Mouse (Mus musculus): ENCODE measurements around the gene Hspa1l.
"Not testable (repeated sequence)": the region's sequence is repeated elsewhere in the genome, so short reads cannot be mapped to it uniquely, and the experiment has no call there.

Gene Hspa1l

DNA sequence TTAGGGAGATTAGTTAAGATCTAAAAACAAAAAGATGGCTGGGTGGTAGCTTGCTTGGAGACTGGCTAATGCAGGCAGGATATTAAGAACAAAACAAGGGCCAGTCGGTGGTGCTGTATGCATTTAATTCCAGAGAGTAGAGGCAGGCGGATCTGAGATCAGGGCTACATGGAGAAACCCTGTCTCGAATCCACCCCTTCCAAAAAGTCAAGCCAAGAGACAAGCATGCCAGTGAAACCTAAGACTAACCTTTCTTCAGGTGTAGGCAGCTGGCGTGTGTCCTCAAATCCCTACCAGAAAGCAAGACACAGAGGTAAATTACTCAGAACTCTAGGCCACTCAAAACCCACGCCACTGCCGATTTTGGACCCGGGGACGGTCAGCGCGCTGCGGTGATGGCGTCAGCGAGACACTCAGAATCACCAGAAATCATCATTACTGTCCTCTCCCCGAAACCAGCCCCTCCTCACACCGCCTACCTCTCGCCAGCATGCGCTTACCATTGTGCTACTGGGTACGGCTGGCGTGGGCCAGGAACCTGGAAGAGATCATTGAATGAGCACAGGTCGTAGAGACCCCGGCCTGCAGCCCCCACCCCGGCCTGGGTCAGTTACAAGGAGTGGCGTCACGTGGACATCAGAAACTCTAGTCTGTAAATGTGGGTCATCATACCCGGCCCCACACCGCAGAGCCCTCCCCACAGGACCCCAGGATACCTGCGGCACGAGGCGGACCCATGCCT, 20.7 kb upstream of the Hspa1l start:
- DNase-seq (ENCODE audit: low spot score) = peak; percentile 32

DNA sequence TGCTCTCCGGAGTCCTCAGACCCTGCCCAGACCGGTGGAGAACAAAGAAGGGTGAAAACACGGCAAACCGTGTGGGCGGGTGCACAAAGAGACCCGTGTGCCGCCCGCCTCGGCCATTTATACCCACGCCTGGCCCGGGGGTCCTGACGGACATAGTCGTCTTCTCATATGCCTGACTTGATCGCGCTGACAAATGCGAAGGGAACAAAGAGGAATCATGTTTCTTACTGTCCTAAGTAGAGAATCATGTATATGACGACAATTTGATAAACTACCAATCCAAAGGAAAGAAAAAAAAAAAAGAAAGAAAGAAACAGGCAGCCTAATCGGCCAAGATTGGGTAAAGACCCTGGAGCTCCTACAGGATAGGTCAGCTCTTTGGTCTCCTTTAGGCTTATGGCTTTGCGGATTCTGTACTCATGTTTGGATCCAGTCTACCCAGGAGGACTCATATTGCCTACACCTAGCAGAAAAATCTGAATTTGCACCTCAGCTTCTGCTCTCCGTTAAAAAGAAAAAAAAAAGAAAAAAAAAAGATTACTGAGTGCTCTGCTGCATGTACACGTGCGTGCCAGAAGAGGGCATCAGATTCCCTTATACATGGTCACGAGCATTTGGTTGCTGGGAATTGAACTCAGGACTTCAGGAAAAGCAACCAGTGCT, 20.0 kb upstream of the Hspa1l start:
- peak; percentile 79 for DNase-seq (ENCODE audit: low spot score)

DNA sequence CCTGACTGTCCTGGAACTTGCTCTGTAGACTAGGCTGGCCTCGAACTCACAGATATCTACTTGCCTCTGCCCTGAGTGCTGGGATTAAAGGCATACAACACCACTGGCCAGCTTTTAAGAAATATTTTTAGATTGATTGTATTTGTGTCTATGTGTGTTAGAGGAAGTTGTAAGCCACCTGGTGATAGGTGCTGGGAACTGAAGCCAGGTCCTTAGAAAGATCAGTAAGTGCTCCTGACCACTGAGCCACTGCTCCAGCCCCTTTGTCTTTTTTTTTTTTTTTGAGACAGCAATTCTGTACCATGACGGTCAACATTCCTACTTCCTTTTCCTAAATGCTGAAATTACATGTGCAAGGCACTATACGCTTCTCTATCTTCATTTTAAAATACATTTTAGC, 19.2 kb upstream of the Hspa1l start:
- DNase-seq (ENCODE audit: low spot score) = no peak

DNA sequence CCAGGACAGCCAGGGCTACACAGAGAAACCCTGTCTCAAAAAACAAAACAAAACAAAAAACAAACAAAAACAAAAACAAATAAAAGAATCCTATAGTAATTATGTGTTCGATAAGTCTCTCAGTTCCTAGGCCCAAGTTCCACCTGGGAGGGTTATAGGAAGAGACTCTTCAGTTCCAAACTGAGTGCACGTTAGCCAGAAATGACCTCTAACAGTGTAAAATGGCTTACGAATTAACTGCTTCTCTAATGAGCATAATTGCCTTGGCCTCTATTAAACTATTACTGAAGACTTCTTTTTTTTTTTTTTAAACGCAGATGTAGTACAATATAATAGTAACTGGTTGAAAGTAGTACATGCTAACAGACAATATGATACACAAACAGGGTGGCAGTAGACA, 18.6 kb upstream of the Hspa1l start:
- no peak for DNase-seq (ENCODE audit: low spot score)

DNA sequence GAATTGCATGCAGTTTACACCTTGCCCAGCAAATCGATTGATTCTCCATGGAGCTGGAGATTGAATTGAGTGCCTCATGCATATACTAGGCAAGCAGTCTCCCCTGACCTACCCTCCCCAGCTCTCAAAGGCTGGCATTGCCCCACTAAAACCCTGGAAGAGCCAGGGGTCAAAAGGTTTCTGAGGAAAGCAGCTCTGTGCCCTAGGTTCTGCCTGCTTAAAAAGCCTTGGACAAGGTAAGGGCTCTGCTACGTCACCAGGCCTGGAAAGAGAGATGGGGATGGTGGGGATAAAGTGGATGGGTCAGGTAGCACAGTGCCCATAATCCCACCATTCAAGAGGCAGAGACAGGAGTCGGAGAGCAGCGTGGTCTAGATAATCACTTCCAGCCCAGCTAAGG, 17.7 kb upstream of the Hspa1l start:
- no peak for DNase-seq (ENCODE audit: low spot score)

DNA sequence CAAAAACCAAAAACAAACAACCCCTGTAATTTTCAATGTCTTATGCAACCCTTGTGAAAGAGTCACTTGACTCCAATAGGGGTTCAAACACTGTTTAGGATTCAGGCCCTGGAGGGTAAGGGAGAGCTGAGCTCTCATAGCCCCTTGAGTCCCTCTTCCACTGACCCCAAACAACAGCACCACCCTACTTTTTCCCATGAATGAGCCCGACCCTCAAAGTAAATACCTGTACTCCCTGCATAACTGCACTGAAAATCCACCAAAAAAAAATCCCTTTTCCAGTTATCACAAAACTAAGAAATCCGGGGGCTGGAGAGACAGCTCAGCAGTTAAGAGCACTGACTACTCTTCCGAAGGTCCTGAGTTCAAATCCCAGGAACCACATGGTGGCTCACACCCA, 16.6 kb upstream of the Hspa1l start:
- peak; percentile 16 for DNase-seq (ENCODE audit: low spot score)

DNA sequence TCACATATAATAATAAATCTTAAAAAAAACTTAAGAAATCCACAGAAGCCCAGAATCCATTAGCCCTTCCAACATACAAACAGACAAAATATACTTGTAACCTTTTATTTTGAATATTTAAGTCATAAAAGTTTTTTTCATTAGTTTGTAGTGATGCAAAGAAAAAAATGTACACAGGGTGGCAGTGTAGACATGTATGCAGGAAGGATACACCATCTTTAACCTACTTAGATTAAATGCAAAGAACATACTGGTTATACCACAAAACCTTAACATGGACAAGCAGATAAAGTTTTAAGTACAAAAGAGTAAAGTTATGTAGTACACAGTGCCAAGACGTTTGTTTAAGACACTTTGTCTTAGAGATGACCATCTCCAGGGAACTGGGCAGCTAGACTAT, 16.2 kb upstream of the Hspa1l start:
- peak; percentile 49 for DNase-seq (ENCODE audit: low spot score)

DNA sequence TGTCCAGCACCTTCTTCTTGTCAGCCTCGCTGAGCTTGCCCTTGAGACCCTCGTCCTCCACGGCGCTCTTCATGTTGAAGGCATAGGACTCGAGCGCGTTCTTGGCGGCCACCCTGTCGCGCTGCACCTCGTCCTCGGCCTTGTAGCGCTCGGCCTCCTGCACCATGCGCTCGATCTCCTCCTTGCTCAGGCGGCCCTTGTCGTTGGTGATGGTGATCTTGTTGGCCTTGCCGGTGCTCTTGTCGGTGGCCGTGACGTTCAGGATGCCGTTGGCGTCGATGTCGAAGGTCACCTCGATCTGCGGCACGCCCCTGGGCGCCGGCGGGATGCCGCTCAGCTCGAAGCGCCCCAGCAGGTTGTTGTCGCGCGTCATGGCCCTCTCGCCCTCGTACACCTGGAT, 15.2 kb upstream of the Hspa1l start:
- not testable (repeated sequence) for DNase-seq (ENCODE audit: low spot score)

DNA sequence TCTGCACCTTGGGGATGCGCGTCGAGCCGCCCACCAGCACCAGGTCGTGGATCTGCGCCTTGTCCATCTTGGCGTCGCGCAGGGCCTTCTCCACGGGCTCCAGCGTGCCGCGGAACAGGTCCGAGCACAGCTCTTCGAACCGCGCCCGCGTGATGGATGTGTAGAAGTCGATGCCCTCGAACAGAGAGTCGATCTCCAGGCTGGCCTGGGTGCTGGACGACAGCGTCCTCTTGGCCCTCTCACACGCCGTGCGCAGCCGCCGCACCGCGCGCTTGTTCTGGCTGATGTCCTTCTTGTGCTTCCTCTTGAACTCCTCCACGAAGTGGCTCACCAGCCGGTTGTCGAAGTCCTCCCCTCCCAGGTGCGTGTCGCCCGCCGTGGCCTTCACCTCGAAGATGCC, 14.5 kb upstream of the Hspa1l start:
- not testable (repeated sequence) for DNase-seq (ENCODE audit: low spot score)

DNA sequence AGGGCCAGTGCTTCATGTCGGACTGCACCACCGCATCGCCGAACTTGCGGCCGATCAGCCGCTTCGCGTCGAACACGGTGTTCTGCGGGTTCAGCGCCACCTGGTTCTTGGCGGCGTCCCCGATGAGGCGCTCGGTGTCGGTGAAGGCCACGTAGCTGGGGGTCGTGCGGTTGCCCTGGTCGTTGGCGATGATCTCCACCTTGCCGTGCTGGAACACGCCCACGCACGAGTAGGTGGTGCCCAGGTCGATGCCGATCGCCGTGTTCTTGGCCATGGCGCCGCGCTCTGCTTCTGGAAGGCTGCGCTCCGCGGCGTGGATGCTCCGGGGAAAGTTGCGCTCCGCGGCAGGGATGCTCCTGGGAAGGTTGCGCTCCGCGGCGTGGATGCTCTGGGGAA, 13.8 kb upstream of the Hspa1l start:
- not testable (repeated sequence) for DNase-seq (ENCODE audit: low spot score)

DNA sequence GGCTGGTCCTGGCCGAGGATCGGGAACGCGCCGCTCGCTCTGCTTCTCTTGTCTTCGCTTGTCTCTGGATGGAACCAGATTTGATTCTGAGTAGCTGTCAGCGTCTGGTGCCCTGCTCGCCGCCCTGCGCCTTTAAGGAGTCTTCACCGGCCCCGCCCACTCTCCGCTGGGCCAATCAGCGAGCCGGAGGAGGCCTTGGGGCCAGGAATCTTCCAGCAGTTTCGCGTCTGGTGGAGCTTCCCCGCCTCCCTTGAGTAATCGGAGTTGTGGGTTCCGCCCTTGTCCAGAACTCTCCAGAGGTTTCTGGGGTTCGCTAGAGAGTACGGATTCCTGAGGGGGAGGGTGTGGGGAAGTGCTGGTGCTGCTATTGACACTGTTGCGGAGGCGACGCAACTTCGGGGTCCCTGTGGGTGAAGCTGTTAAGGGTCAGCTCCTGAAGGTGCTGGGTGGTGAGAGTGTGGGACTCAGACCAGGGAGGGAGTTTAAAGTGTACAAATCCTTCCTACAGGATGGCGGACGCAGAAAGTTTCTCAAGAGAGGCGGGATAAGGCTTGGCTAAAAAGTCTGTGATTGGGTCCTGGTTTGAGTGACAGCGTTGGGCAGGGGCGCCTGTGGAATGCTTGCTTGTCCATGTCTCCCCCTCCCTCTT, 13.2 kb upstream of the Hspa1l start, which contains the start of gene Hspa1b:
Gene Hspa1b, minus strand, starts transcription at position 109 of the 649 bp plus-strand sequence.
- DNase-seq (ENCODE audit: low spot score) = peak; percentile 53

DNA sequence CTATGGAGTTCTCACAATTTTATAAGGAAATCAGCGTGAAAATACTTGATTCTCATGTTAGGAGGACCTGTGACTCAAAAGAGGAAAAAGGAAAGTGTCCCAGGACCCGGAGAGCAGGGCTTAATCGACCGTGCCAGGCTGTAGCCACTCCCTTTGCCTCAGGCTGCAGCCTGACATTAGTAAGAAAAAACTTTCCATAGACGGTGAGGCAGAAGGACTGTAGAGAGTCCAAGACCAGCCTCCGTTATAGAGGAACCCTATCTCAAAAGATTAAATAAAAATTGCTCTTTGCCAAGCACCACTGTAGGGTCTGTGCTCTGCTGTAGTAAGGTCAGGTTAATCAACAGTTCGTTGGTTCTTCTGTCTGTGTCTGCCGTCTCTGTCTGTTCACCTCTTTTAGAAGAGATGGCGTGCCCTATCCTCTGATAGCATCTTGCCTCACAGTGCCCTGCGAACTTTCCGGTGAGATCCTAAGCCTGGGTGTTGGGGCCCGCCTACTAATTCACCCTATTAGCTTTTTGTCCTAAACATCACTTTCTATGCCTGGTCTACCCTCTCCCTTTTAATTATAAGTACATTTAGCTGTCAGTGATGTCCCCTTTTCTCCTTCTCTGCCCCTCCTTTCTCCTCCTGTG, 12.5 kb upstream of the Hspa1l start:
- DNase-seq (ENCODE audit: low spot score) = no peak

DNA sequence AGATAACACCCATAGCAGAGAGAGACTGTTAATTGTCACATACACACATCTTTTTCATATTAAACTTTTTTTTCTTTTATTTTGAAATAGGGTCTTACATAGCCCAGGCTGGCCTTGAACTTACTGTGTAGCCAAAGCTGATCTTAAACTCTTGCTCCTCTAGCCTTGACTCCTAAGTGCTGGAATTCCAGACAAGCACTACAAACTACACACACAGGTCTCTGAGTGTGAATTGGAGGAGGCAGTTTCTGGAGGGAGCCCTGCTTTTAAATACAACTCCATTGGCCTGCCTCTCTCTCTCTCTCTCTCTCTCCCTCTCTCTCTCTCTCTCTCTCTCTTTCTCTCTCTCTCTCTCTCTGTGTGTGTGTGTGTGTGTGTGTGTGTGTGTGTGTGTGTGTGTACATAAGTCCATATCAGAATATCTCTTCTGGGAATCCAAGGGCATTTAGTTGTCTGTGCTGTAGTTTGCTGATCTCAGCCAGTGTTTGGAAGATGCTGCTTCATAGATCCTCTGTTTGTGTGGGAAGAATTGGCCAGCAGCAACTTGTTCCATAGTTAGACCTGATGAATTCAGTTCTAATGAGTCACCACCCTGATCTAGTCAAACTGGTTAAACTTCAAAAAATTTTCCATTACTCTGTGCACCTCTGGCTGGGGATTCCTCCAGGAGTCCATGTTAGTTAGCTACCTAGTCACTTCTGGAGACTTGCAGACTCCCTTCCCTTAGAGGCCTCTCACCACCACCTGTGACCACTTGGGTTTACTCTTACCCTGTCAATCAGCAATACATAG, 11.6 kb upstream of the Hspa1l start:
- DNase-seq (ENCODE audit: low spot score) = no peak

DNA sequence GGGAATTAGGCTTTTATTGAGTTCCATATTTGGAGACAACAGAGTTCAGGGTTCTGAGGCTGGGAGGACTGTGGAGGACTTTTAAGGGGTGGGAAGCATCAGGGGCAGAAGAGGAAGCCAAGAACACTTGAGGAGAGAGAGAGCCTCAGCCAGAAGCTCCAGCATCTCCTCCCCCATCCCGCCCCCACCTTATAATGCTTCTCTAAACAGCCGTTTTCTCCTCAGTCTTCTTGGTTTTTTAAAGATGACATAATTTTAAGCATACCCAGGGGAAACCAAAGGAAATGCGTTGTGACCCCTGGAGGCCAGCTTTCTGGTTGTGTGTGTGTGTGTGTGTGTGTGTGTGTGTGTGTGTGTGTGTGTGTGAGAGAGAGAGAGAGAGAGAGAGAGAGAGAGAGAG, 10.4 kb upstream of the Hspa1l start:
- no peak for DNase-seq (ENCODE audit: low spot score)

DNA sequence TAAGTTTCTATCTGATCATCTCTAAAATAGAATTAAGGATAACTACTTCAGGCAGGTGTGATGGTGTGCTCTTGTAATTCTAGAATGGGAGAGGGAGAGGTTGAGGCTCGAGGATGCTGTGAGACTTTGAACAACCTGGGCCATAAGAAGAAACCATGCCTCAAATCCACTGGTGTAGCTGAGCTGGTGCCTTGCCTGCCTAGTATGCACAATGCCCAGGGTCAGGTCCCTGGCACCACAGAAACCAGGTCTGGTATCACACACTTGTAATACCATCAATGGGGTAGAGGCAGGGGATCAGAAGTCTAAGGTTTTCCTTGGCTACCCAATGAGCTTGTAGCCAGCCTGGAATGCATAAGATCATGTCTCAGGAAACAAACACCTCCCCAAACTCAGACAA, 9.7 kb upstream of the Hspa1l start:
- DNase-seq (ENCODE audit: low spot score) = no peak

DNA sequence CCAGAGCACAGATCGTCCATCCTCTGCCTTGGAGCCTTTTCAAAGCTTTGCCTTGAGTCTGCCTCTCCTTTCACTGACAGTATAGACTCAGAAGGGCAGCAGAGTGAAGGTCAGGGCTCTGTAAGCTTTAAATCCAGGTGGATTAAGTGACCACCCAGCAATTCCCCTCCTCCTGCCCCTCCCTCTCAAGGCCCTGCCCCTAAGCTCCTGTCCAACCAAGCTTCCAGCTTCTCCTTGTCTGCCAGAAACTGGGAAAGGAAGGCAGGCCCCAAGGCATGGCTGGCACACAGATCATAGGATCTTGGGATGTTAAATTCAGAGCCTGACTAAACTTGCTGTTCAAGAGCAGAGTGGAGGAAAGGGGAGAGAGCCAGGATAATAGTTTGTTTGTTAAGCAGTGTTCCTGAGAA, 7.9 kb upstream of the Hspa1l start:
- DNase-seq (ENCODE audit: low spot score) = no peak

DNA sequence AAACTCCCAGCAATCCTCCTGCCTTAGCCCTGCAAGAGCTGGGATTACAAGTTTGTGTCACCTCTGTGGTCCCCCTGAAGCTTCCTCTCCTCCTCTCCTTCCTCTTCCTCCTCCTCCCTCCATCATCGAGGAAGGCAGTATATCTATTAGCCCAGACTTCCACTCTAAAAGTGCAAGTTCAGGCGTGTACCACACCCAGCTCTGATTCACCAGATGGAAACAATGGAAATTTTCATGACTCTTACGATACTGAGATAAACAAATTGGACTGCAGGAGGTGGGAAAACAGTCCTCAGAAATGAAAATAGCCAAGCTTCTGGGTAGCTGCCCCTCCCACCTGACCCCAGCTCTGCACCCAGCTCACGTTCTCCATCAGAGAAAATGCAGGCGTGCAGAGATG, 6.9 kb upstream of the Hspa1l start:
- no peak for DNase-seq (ENCODE audit: low spot score)

DNA sequence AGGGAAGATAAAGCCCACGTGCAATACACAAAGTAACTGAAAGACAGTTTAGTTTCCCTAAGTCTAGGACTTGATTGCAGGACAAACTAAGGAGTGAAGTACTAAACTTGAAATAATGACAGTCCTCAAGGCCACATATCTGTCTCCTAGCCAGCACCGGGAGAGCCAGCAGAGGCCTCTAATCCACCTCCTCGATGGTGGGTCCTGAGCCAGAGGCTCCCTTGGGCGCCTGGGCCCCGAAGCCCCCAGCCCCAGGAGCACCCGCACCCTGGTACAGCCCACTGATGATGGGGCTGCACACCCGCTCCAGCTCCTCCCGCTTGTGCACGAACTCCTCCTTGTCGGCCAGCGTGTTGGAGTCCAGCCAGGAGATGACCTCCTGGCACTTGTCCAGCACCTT, 2.7 kb upstream of the Hspa1l start, which contains the start of gene Gm20481:
Gene Gm20481, plus strand, starts transcription at position 91 of the 400 bp plus-strand sequence.
- DNase-seq (ENCODE audit: low spot score) = not testable (repeated sequence)

DNA sequence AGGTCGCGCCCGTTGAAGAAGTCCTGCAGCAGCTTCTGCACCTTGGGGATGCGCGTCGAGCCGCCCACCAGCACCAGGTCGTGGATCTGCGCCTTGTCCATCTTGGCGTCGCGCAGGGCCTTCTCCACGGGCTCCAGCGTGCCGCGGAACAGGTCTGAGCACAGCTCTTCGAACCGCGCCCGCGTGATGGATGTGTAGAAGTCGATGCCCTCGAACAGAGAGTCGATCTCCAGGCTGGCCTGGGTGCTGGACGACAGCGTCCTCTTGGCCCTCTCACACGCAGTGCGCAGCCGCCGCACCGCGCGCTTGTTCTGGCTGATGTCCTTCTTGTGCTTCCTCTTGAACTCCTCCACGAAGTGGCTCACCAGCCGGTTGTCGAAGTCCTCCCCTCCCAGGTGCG, 1.7 kb upstream of the Hspa1l start:
- DNase-seq (ENCODE audit: low spot score) = not testable (repeated sequence)

DNA sequence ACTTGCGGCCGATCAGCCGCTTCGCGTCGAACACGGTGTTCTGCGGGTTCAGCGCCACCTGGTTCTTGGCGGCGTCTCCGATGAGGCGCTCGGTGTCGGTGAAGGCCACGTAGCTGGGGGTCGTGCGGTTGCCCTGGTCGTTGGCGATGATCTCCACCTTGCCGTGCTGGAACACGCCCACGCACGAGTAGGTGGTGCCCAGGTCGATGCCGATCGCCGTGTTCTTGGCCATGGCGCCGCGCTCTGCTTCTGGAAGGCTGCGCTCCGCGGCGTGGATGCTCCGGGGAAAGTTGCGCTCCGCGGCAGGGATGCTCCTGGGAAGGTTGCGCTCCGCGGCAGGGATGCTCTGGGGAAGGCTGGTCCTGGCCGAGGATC, 822 bp upstream of the Hspa1l start:
- not testable (repeated sequence) for DNase-seq (ENCODE audit: low spot score)

DNA sequence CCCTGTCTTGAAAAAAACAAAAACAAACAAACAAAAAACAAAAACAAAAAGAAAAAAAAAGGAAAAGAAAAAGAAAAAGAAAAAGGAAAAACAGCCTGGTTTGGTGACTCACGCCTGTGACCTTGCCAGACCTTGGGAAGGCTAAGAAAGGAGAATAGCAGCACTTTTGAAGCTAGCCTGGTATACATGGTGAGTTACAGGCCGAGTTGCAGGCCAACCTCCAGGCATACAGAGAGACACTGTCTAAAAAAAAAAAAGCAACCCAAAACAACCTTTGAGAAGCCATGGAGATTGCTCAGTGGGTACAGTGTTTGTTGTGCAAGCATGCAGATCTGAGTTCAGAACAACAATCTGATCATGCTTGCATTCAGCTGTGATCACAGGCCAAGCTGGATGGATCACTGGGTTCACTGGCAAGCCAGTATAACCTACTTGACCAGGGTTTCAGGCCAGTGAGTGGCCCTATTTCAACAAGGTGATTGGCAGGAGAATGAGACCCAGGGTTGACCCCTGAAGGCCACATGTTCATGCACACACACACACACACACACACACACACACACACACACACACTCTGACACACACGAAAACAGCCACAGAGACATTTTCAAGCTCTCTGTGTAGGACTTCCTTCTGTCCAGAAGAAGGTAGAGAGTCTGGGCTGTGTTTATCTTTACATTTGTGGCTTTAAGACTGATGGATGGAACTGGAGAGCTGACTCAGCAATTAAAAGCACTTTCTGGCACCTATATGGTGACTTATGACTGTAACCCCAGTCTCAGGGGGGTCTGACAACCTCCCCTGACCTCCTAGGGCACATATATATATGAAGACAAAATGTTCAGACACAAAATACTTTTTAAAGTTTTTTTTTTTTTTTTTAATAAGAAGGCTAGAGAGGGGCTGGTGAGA, 3.3 kb downstream of the Hspa1l start:
- no peak for DNase-seq (ENCODE audit: low spot score)
